Mouse (Mus musculus) adrenal gland, postnatal 10 days (tissue): ENCODE results near the gene Tmem218. TPM values are rescaled to one million over a fixed set of nuclear protein-coding genes. Genes with fewer than 3 reads are reported as not detected.
A peak's percentile ranks its signal among the peaks of the same experiment; 100 is the strongest.

Source experiments
- DNase-seq: peaks from one replicate; pipeline ENCODE4 v3.0.0; 2021; ENCODE audit warnings: mixed read lengths
- total RNA-seq, 2 experiments: library from RNA; stranded (reverse); gene quantifications; 2 replicates each; pipeline ENCODE4 v1.2.3; 2021

The Tmem218 gene
- total RNA-seq, 2 experiments from 2014 or later = 5.8 to 7.3 TPM

DNA sequence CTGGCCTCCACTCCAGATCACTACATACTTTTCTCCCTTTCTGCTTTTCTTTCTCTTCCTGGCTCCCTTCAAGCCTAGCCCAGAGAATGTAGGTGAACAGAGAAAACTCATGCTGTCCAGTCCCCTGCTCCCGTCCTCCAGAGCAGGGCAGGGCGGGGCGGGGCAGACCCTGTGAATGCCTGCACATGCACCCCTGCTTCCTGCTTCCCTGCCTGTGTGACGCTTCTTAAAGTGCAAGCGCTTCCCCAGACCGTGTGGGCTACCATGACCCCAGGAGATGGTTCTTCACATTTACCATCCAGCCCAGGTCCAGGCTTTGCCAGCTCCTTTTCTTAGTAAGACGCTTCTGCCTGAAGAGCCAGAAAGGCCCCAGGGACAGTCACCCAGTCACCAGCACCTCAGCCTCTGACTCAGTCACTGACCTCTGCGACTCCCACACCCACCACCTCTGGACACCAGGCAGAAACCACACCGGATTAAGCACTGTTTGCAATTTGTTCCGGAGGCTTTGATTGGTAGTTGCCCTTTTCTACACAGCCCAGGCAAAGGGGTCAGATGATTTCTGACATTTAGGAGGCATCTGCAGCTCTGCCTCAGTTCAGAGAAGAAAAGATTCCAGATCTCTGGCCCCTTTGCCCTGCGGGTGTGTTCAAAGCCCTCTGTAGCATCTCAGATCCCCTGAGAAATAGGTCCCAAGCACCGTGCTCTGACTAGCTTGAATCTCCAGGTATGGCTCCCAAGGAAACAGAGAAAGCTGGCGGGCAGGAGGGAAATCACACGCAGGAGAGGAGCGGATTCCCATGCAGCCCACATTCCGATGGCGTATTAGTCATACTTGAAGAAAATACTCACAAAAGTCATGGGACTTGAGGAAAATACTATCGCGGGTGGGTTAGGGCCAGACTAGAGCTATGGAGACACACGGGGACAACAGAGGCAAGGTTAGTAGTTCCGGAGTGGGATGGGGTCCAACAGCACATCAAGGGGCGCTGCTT is 24.5 kb downstream of the Tmem218 start:
- DNase-seq = no peak

DNA sequence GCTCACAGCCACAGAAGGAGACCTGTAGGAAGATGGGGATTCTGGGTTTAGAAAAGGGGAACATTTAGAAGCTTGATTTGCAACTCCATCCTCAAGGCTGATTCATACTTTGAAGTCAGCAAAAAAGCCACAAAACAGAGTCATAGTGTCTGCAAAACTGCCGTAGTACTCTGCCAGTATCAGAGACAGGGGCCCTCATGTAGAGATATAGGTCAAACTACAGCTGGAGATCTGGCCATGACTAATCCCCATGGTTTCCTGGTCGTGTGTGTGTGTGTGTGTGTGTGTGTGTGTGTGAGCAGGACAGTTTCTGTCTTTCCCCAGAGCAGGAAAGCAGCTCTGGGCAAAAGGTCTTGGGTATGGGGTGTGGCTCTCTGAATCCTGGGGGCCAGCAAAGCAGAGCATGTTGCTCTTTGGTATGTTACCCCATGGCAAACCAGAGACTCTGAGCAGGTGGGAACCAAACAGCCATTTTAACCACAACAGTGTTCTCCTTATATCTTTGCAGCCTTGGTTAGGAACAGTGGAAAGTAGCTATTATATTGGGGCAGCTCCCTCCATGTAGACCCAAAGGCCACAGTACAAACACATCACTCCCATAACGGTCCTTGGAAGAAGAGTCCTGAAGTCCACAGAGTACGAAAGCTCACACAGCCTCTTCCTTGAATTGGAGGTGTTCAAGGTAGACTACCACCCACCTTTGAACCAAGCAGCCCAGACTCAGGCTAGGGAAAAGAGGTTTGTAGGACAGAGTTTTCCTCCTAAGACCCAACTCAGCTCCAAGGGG is 28.1 kb downstream of the Tmem218 start:
- DNase-seq = peak; percentile 61

DNA sequence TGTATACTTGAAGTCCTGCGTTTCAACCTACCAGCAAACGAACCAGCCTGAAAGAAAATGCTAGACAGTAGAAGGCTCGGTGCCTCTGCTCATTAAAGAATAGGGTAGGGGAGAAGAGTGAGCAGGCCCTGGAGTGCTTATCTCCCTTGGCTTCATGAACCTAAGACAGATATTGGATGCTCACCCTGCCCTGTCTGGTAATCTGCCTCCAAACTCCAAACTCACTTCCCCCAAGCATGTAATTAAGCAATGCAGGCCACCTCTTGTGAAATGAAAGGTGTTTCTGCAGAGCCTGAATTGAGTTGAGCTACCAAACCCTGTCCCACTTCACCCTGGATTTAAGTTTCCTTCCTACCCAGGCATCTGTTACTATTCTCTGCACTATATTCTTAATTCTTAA is 34.7 kb downstream of the Tmem218 start:
- DNase-seq = no peak

DNA sequence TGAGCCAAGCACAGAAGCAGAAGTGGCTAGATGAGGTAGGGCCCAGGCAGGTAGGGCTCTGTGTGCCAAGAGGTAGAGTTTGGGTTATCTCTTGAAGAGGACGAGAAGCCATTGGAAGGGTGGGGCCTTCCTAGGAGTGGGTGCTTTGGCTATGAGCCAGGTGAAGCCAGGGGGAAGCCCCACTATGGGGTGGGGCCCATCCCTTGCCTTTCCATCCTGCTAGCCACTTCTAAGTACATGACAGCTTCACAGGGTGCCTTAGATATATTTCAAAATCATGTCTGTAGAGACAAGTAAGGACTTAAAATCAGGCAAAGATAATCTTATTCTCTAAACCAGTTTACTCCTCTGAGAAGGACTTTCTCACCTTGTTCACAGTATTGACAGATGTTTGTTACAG is 36.6 kb downstream of the Tmem218 start:
- DNase-seq = no peak

DNA sequence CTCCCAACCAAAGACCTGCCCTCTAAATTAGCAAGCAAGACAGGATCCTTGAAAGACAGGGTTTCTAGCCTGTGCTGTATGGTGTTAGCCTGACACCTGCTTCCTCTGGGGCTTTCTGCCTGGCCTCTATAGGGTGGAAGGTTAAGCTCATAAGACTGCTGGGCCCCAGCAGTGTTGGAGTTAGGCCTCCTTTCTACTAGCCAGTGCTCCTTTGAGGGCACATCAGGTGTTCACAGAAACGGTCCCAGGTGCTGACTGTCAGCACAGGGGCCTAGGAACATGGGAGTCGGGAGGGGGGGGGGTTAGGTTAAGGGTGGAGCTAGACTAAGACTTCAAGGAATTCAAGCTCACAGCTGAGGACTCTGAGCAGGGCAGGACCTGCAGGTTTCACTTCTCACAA is 37.4 kb downstream of the Tmem218 start:
- DNase-seq = no peak

DNA sequence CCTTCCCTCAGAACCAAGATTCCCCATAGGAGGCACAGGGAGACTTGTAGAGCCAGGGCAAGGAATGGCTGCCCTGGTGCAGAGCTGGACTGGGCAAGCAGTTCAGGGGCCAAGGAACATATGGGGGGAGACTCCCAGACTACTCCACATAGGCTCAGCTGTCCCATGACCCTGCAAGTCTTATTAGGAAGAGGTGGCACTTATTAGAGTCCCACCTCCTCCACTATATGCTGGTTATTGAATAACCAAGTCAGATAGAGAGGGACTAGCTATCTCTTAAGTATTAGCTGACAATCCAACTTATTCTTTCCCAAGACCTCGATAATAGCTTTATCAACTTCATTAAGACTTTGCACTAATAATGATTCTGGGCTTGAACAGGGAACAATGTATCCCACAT is 37.8 kb downstream of the Tmem218 start:
- no peak for DNase-seq

DNA sequence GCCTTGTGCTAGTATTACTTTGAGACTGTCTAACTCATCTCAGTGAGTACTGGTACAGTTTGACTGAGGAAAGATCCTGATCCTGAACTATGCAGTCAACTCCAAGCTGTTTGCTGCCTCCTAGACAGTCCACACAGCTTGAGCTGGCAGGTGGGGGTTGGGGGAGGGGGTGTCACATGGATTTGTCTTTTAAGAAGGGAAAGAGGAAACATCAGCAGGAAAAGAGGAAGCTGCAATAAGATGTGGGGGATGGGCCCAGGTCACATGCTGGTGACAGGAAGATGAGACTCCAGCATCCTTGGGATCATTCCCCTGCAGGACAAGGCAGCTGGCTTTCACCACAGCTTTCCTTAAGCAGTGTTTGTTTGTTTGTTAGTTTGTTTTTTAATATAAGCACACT is 39.4 kb downstream of the Tmem218 start:
- peak; percentile 28 for DNase-seq

DNA sequence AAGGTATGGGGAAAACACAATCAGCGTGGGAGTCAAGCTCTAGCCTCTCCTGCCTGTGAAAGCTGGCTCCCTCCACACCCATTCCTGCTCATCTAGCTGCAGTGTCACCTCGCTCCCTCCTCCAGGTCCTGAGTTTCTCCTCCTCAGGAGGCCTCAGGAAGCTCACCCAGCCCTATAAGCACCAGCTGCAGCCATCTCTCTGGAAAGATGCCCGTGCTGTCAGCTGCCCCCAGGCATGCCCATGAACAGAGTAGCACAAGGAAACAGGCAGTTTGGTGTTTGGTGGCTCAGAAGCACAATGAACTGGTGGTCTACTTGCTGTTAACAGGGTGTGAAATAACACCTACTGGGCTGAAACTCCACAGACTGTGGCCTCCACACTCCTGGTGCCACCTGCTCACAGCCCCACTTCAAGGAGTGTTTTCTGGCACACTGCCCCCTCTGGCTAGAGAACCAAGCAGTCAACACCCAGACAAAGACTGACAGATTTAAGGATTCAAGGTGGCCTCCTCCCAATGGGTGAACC is 40.4 kb downstream of the Tmem218 start:
- no peak for DNase-seq

DNA sequence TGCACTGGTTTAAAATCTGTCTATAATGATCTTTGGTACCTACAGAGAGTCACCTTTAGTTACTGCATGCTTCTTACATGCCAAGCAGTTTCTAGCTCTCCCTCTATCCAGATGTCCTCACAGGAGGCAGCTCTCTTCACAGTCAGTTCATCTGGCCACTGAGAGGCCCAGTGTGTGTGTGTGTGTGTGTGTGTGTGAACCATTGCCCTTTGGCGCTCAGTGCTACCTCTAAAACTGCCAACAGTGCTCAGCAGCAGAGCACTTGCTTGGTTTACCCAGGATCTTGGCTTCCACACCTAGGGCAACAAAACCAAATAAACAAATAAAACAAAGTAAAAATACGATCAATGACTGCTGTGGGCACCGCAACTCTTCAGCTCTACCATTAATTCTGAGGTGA is 42.0 kb downstream of the Tmem218 start:
- no peak for DNase-seq

DNA sequence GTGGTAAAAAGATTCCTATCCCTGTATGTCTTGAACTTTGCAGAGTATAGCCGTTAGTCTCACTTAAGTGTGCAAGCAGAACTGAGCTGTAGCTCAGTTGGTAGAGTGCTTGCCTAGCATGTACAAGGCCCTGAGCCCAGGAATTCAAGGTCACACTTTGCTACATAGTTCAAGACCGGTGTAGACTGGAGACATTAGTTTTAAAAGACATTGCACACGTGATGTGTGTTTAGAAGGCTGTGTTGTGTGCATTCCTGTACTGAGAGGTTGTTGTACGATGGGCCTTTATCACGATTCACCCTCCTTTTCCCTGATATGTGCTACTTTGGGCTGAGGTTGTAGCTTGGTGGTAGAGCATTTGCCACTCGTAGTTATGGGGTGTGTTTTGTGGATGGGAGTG is 42.6 kb downstream of the Tmem218 start:
- DNase-seq = no peak

DNA sequence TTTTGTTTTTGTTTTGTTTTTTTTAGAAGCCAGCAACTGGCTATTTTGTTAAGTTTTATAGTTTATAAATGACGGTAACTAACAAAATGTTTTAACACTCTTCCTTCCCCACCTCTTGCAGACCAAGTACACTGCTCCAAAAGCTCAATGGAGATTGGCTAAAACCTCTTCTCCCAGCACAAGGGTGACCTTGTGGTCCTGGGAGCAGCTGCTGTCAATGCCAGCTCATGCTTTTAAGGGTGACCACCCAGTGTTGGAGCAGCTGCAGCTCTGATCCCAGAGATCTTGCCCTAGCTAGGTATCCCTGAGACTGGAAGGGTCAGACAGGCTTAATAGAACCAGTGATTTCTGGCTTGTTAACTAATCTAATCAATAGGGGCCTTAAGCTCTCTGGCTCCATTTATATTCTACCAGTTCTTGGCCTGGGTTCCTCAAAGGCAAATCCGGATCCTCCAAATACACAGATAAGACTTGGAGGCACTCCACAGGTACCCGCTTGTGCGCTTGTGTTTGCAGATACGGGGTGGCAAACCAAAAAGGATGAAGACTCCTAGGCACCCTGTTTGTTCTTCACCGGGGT is 46.6 kb downstream of the Tmem218 start:
- DNase-seq = peak; percentile 39

DNA sequence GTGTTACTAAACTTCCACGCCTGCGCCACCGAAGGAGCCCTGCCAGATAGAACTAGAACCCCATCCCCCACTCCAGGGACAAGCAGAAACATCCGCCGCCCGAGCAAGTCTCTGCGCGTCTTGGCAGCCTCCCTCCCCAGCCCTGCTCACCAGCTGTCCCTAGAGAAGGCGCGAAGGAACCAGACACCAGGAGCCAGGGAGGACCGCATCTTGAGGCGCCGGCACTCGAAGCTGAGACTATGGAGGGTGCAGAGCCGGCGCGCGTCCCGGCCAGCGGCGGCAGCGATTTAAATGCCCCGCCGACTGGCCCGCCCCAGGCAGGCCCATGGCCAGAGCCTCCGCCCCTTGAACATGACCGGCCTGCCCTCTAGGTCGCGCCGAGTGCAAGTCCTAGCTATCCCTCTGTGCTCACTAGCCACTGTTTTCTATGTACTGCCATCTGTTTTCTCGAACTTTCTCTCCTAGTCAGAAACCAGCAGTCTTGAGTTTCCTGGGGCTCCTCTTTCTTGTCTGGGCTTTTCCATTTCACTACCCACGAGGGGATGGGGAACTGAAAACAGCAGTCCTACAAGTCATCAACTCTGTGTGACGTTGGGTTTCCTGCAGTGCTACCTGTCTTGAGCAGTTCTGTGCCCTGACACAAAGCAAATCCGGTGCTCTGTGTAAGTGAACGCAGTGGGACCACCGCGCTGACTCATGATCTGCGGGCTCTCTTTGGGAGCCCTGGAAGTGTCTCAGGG is 47.3 kb downstream of the Tmem218 start, which contains the start of gene Slc37a2:
Gene Slc37a2 (minus strand): TSS at position 590 of the 740 bp plus-strand sequence.
- peak; percentile 80 for DNase-seq

DNA sequence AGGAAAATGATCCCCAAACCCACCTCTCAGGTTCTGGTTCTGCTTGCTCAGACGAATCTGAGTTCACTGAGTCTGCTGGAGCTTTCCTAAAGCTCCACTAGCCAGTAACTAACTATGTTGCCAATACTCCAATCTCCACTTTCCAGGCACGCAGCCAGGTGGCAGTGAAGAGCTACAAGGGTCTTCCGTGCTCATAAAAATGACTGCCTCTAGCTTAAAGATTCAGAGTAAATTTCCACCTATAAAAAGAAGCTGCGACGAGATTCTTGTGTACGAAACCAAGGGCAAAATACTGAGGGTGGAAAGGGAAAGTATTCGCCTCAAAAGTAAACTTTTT is 47.8 kb downstream of the Tmem218 start:
- peak; percentile 71 for DNase-seq

DNA sequence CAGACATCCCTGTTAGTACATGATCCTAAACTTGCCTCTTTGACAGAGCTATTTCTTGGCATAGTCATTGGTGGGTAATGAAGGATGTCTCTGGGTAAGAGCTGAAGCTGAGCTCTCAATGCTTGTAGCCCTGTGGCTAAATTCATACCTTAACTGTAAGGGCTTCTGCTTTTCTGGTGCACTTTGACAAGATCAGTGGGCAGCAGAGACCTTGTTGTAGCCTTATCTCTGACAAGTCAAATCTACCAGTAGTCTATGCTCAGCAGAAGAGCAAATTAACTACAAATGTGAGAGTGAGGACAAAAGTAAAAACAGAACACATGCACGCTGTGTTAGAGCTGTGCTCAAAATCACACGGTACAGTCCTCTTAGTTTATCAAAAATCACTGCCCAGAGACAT is 58.6 kb downstream of the Tmem218 start:
- DNase-seq = no peak

Other genes with a start within 250 kb of the Tmem218 start
- 1 to 10 TPM; 3.3 to 6.3 TPM for gene Pknox2, start 60.8 kb upstream of the Tmem218 start, total RNA-seq
- gene Slc37a2, start 47.5 kb downstream of the Tmem218 start, total RNA-seq = 1 to 10 TPM; 8.8 to 9.8 TPM
- 1 to 10 TPM; 2.4 to 4.0 TPM for gene Ccdc15, start 140.2 kb downstream of the Tmem218 start, total RNA-seq
- gene Hepacam, start 159.1 kb downstream of the Tmem218 start, total RNA-seq = under 1 TPM; 0.21 to 0.33 TPM
- gene Robo4, start 193.7 kb downstream of the Tmem218 start, total RNA-seq = 10 to 100 TPM; 24.9 to 28.4 TPM
- gene Robo3, start 225.0 kb downstream of the Tmem218 start, total RNA-seq = under 1 TPM; 0.45 to 0.72 TPM